Mouse (Mus musculus) midbrain, embryonic 10.5 days (tissue): ENCODE data around the gene Apbb1. TPM values are rescaled to one million over a fixed set of nuclear protein-coding genes. Genes with fewer than 3 reads are reported as not detected.

ENCODE experiments used
- DNase-seq: peaks from one replicate; pipeline ENCODE4 v3.0.0-alpha.2; 2017; ENCODE audit warnings: low spot score
- H3K27ac ChIP-seq: fragments of 300-500 bp; sonication (generic); replicated peaks from 2 replicates; pipeline ENCODE4 v1.5.1; 2016; ENCODE audit warnings: mild to moderate bottlenecking
- H3K27me3 ChIP-seq: fragments of 300-500 bp; sonication (generic); 2 replicates; pipeline ENCODE4 v1.6.1; 2016; ENCODE audit warnings: low read depth, mild to moderate bottlenecking; ENCODE audit not compliant: poor library complexity, severe bottlenecking
- H3K36me3 ChIP-seq: fragments of 300-500 bp; sonication (generic); 2 replicates; pipeline ENCODE4 v1.6.1; 2016; ENCODE audit warnings: mild to moderate bottlenecking, moderate library complexity
- H3K4me1 ChIP-seq: fragments of 300-500 bp; sonication (generic); 2 replicates; pipeline ENCODE4 v1.6.1; 2016
- H3K4me3 ChIP-seq: fragments of 300-500 bp; sonication (generic); 2 replicates; pipeline ENCODE4 v1.5.1; 2016; ENCODE audit warnings: mild to moderate bottlenecking, moderate library complexity
- H3K9me3 ChIP-seq: fragments of 300-500 bp; sonication (generic); replicated peaks from 2 replicates; pipeline ENCODE4 v1.6.1; 2016; ENCODE audit warnings: mild to moderate bottlenecking
- WGBS: fragments of 180-500 bp; shearing (Covaris S2); methylation state at CpG from one replicate; pipeline ENCODE4 v1.1.7; 2016; 5-methylcytosine and 5-hydroxymethylcytosine counted together
- polyA plus RNA-seq: library from polyadenylated mRNA; unstranded; fragments of >200 nt; fragmentation: Nextera tagmentation; extraction: Ambion mirVana; gene quantifications from 2 replicates; pipeline ENCODE4 v1.2.1, GENCODE M21; 2016

Gene Apbb1
- polyA plus RNA-seq, 1 experiment from 2014 or later, result 112 TPM

- Histone ChIP-seq H3K27ac (peak overlapping the region; percentile 77), H3K4me1 (peaks cover 32% of the 10 kb centered on the region), H3K9me3 (no peaks in the 10 kb centered on the region), H3K4me3 (peak overlapping the region; percentile 40), H3K27me3 (no peaks in the 10 kb centered on the region), H3K36me3 (peaks cover 59% of the 10 kb centered on the region)
- 8% methylated on average over 7 of the region's 7 CpGs for WGBS
- peak; percentile 23 for DNase-seq
These were observed 12.9 kb downstream of the Apbb1 start for GRCm38 (mm10) chr7:105568583-105568982.

DNA sequence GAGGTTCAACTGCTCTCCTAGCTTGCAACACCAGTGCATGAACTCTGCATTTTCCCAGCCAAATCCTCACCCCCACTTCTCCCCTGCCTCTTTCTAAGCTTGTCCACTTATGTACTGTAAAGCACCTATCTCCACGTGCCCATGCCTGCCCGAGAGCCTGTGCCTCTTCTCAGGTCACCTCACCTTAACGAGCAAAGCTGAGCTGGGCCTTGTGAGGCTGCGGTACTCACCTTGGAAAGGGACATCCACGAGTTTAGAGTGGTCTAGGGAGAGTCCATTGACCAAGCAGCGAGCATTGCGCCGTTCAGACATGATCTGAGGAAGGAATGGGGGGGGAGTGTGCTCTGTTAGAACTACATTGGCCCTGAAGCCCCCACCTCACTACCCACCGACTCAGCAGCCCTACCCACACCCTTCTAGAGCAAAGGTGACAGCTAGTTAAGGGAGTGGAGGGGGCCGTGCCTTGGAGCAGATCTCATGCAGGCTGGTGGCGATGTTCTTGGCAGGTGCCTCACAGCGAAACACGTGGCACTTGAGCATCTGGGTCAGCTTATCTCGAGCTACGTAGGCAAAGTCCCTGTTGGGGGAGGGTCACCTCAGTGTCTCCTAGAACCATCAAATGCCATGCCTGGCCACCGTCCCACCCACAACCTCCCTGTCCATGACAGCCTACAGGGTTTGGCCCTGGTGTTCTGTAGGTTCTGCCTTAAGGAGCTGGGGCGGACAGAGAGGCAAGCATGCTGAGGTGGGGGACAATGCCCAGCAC, 16.2 kb downstream of the Apbb1 start:
- H3K27me3 ChIP-seq, result no peaks in the 10 kb centered on the region
- no peaks in the 10 kb centered on the region for H3K9me3 ChIP-seq
- 88% methylated on average over 17 of the region's 17 CpGs for WGBS
- no peak overlapping the region for H3K4me3 ChIP-seq
- no peak for DNase-seq
- H3K4me1 ChIP-seq, result peaks cover 23% of the 10 kb centered on the region
- peaks cover 68% of the 10 kb centered on the region for H3K36me3 ChIP-seq
- H3K27ac ChIP-seq, result no peak overlapping the region

DNA sequence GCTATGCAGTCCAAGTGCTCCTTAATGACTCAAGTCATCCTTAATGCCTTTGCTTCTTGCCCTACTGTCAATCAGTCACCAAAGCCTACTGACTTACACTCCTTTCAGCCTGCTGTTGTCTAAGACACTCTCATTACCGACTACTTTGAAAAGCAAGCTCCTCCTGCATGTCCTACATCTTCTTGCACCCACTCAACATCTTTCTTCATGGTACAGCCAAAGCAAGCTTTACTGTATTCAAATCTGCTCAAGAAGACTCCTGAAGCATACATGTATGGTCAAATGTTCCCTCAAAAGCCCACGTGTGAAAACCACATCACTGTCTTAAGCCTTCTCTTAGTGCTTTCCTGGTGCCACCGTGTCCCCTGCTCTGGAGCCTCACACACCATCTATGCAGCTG, 18.1 kb downstream of the Apbb1 start:
- Histone ChIP-seq H3K4me3 (no peak overlapping the region), H3K9me3 (no peaks in the 10 kb centered on the region), H3K27ac (no peak overlapping the region), H3K27me3 (no peaks in the 10 kb centered on the region), H3K4me1 (peaks cover 4% of the 10 kb centered on the region), H3K36me3 (peaks cover 87% of the 10 kb centered on the region)
- 91% methylated on average over 3 of the region's 3 CpGs for WGBS
- DNase-seq, result no peak

- 86% methylated on average over 3 of the region's 3 CpGs for WGBS
- H3K36me3 ChIP-seq, result peaks cover 91% of the 10 kb centered on the region
These were observed 19.1 kb downstream of the Apbb1 start for GRCm38 (mm10) chr7:105562317-105562716.

GRCm38 (mm10) chr7:105559016-105559415, 22.4 kb downstream of the Apbb1 start:
- DNase-seq, result no peak
- Histone ChIP-seq H3K4me1 (peaks cover 18% of the 10 kb centered on the region), H3K4me3 (no peak overlapping the region), H3K9me3 (no peaks in the 10 kb centered on the region), H3K27me3 (no peaks in the 10 kb centered on the region), H3K36me3 (peaks cover 67% of the 10 kb centered on the region), H3K27ac (no peak overlapping the region)
- WGBS, result 94% methylated on average over 9 of the region's 9 CpGs

More at GRCm38 (mm10) chr7:105562317-105562716, 19.1 kb downstream of the Apbb1 start:
- no peaks in the 10 kb centered on the region for H3K27me3 ChIP-seq
- H3K4me3 ChIP-seq, result no peak overlapping the region
- no peak overlapping the region for H3K27ac ChIP-seq
- no peaks in the 10 kb centered on the region for H3K4me1 ChIP-seq
- no peak for DNase-seq
- H3K9me3 ChIP-seq, result no peaks in the 10 kb centered on the region

DNA sequence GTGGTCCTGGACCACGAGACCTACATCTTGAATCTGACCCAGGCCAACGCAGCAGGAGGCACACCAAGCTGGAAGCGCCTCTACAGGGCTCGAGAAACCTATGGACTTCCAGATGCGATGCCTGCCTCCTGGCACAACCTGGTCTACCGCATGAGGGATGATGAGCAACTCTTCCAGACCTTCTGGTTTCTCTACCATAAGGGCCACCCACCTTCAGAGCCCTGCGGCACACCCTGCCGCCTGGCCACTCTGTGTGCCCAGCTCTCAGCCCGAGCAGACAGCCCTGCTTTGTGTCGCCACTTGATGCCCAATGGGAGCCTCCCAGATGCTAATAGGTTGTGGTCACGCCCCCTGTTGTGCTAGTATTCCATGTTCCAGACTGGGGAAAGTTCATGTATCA, 23.8 kb downstream of the Apbb1 start:
- H3K27ac ChIP-seq, result no peak overlapping the region
- peaks cover 57% of the 10 kb centered on the region for H3K36me3 ChIP-seq
- no peaks in the 10 kb centered on the region for H3K9me3 ChIP-seq
- H3K4me1 ChIP-seq, result peaks cover 23% of the 10 kb centered on the region
- WGBS, result 87% methylated on average over 11 of the region's 11 CpGs
- no peak for DNase-seq
- H3K4me3 ChIP-seq, result no peak overlapping the region
- 0 out of 2 replicates have a peak, but pooled peaks cover 6% of the 10 kb centered on the region for H3K27me3 ChIP-seq

- H3K4me1 ChIP-seq, result peaks cover 23% of the 10 kb centered on the region
- 0 out of 2 replicates have a peak, but pooled peaks cover 6% of the 10 kb centered on the region for H3K27me3 ChIP-seq
- no peaks in the 10 kb centered on the region for H3K9me3 ChIP-seq
- peaks cover 44% of the 10 kb centered on the region for H3K36me3 ChIP-seq
- no peak overlapping the region for H3K4me3 ChIP-seq
- H3K27ac ChIP-seq, result no peak overlapping the region
- 90% methylated on average over 8 of the region's 8 CpGs for WGBS
- no peak for DNase-seq
These were observed 25.0 kb downstream of the Apbb1 start for GRCm38 (mm10) chr7:105556406-105556805.

DNA sequence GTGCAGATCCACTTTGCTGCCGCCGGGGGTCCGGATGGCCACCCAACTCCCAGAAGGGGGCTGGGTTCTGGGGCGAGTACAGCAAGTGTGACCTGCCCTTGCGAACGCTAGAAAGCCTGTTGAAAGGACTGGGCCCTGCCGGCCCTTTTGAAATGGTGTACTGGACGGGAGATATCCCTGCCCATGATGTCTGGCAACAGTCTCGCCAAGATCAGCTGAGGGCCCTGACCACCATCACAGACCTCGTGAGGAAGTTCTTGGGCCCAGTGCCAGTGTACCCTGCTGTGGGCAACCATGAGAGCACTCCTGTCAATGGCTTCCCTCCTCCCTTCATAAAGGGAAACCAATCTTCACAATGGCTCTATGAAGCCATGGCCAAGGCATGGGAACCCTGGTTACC, 25.9 kb downstream of the Apbb1 start:
- Histone ChIP-seq H3K27ac (no peak overlapping the region), H3K4me3 (peak overlapping the region; percentile 75; the same call in 1 of the 2 replicates)
- 90% methylated on average over 10 of the region's 10 CpGs for WGBS

GRCm38 (mm10) chr7:105554212-105554942, 27.1 kb downstream of the Apbb1 start, which contains the start of gene Smpd1:
TSS of gene Smpd1 (plus strand) at chr7:105554360.
- peak within 1 kb of the TSS; percentile 75 for H3K4me3 ChIP-seq
- H3K9me3 ChIP-seq, result no peaks in the 10 kb centered on the region
- peaks cover 30% of the 10 kb centered on the region for H3K36me3 ChIP-seq
- H3K27me3 ChIP-seq, result 0 out of 2 replicates have a peak, but pooled peaks cover 6% of the 10 kb centered on the region
- WGBS, result 4% methylated on average over 26 of the region's 26 CpGs
- peaks cover 23% of the 10 kb centered on the region for H3K4me1 ChIP-seq
- peak within 1 kb of the TSS; percentile 88 for H3K27ac ChIP-seq
- DNase-seq, result peak; percentile 87

More for the DNA sequence above, 25.9 kb downstream of the Apbb1 start:
- H3K4me1 ChIP-seq, result peaks cover 23% of the 10 kb centered on the region
- peaks cover 39% of the 10 kb centered on the region for H3K36me3 ChIP-seq
- DNase-seq, result no peak
- H3K9me3 ChIP-seq, result no peaks in the 10 kb centered on the region
- 0 out of 2 replicates have a peak, but pooled peaks cover 6% of the 10 kb centered on the region for H3K27me3 ChIP-seq

DNA sequence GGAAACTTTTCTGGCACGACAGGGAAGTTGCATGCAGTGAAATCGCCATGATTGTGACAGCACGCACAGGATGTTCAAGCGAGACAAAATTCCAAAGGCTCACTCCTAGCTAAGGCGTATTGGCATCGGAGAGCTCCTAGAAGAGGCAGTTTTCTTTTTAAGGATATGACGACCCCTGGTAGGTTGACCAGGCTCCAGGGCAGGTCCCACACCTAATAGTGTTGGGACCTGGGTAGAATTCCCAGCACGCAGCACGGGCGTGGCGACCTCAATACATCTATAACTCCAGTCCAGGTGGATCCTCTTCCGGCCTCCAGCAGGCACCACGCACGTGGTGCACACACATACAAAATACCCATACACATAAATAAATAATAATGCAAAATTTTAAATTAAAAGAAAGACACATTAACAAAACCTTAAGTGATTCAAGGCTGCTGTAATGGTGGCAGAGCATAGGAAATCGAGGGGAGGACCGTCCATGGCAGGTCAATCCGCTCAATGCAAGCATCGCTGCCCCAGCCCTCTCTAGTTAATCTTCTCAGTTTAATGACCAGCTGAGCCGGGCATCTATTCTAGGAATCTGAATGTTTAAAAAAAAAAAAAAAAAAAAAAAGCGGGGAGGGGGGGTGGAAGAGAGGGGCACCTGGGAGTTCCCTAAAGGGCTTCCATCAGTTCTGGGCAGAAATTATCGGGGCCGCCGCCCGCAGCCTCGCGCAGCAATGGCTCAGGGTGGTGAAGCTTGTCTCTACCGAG, 27.8 kb downstream of the Apbb1 start:
- Histone ChIP-seq H3K4me3 (peak overlapping the region; percentile 75), H3K27ac (peak overlapping the region; percentile 88)
- 26% methylated on average over 27 of the region's 27 CpGs for WGBS

GRCm38 (mm10) chr7:105549035-105549434, 32.4 kb downstream of the Apbb1 start:
- H3K4me3 ChIP-seq, result no peak overlapping the region
- H3K27ac ChIP-seq, result no peak overlapping the region
- 52% methylated on average over 6 of the region's 6 CpGs for WGBS
- 0 out of 2 replicates have a peak, but pooled peaks cover 6% of the 10 kb centered on the region for H3K27me3 ChIP-seq
- no peak for DNase-seq
- no peaks in the 10 kb centered on the region for H3K36me3 ChIP-seq
- H3K9me3 ChIP-seq, result no peaks in the 10 kb centered on the region
- 0 out of 2 replicates have a peak, but pooled peaks cover 6% of the 10 kb centered on the region for H3K4me1 ChIP-seq

More for the DNA sequence above, 27.8 kb downstream of the Apbb1 start:
- peaks cover 23% of the 10 kb centered on the region for H3K4me1 ChIP-seq
- peaks cover 23% of the 10 kb centered on the region for H3K36me3 ChIP-seq
- no peak for DNase-seq
- no peaks in the 10 kb centered on the region for H3K9me3 ChIP-seq
- H3K27me3 ChIP-seq, result 0 out of 2 replicates have a peak, but pooled peaks cover 6% of the 10 kb centered on the region

DNA sequence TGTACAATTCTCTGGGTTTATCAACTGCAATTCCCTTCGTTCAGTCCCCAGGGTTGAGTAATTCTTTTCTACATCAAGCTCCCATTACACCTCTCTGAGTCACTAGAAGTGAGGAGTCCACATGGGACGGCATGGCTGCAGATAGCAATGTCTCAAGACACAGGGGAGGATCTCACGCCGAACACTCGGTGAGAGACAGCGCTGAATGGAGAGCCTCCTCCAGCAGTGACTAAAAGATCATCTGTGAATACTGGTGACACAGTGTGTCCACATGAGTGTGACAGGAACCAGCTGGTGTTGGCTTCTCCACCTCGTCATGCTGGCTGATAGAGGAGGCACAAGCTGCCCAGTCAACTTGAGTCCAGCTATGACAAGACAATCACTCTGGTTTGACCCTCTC, 33.5 kb downstream of the Apbb1 start:
- Histone ChIP-seq H3K27ac (no peak overlapping the region), H3K9me3 (no peaks in the 10 kb centered on the region), H3K4me3 (no peak overlapping the region), H3K36me3 (no peaks in the 10 kb centered on the region), H3K27me3 (0 out of 2 replicates have a peak, but pooled peaks cover 2% of the 10 kb centered on the region), H3K4me1 (no peaks in the 10 kb centered on the region)
- no peak for DNase-seq
- 86% methylated on average over 7 of the region's 7 CpGs for WGBS
